Mouse (Mus musculus) midbrain, embryonic 16.5 days (tissue): ENCODE results near the gene 4921507P07Rik. TPM values are rescaled to one million over a fixed set of nuclear protein-coding genes. Genes with fewer than 3 reads are reported as not detected.
"Not testable (repeated sequence)": the region's sequence is repeated elsewhere in the genome, so short reads cannot be mapped to it uniquely, and the experiment has no call there.

Source experiments
- ATAC-seq: fragments of 200-750 bp; cut with Nextera tagmentation; 2 replicates; pipeline ENCODE4 v1.8.0; 2017; ENCODE audit warnings: moderate TSS enrichment
- H3K27ac ChIP-seq: fragments of 300-500 bp; sonication (generic); 2 replicates; pipeline ENCODE4 v1.5.1; 2014; ENCODE audit warnings: mild to moderate bottlenecking, low read length, mixed read lengths
- H3K27me3 ChIP-seq: fragments of 300-500 bp; sonication (generic); 2 replicates; pipeline ENCODE4 v1.6.1; 2014; ENCODE audit warnings: low read depth, low read length, mixed read lengths; ENCODE audit not compliant: control insufficient read depth, insufficient read depth
- H3K36me3 ChIP-seq: fragments of 300-500 bp; sonication (generic); 2 replicates; pipeline ENCODE4 v1.6.1; 2014; ENCODE audit warnings: mild to moderate bottlenecking, low read length, moderate library complexity, mixed read lengths; ENCODE audit not compliant: control insufficient read depth, insufficient read depth
- H3K4me1 ChIP-seq: fragments of 300-500 bp; sonication (generic); 2 replicates; pipeline ENCODE4 v1.6.1; 2014; ENCODE audit warnings: mild to moderate bottlenecking, low read length, mixed read lengths; ENCODE audit not compliant: control insufficient read depth, insufficient read depth
- H3K4me2 ChIP-seq: fragments of 300-500 bp; sonication (generic); 2 replicates; pipeline ENCODE4 v1.6.1; 2014; ENCODE audit warnings: mild to moderate bottlenecking, low read length, mixed read lengths
- H3K4me3 ChIP-seq: fragments of 300-500 bp; sonication (generic); 2 replicates; pipeline ENCODE4 v1.5.1; 2014; ENCODE audit warnings: low read depth, mild to moderate bottlenecking, low read length, moderate library complexity, mixed read lengths
- H3K9ac ChIP-seq: fragments of 300-500 bp; sonication (generic); 2 replicates; pipeline ENCODE4 v1.6.1; 2014; ENCODE audit warnings: low read depth, low read length, mixed read lengths
- H3K9me3 ChIP-seq: fragments of 300-500 bp; sonication (generic); replicated peaks from 2 replicates; pipeline ENCODE4 v1.6.1; 2014; ENCODE audit warnings: mild to moderate bottlenecking, low read length, mixed read lengths; ENCODE audit not compliant: control insufficient read depth, poor library complexity, severe bottlenecking
- WGBS: fragments of 180-500 bp; shearing (Covaris S2); extraction: QIAGEN DNeasy Blood & Tissue Kit; methylation state at CpG from one replicate; pipeline ENCODE4 v1.1.7; 2014; 5-methylcytosine and 5-hydroxymethylcytosine counted together
- polyA plus RNA-seq: library from polyadenylated mRNA; unstranded; fragments of >200 nt; fragmentation: Nextera tagmentation; extraction: Ambion mirVana; gene quantifications from 2 replicates; pipeline ENCODE4 v1.2.1, GENCODE M21; 2015

The 4921507P07Rik gene
- polyA plus RNA-seq = 4.0 and 4.3 TPM in 2 replicates

DNA sequence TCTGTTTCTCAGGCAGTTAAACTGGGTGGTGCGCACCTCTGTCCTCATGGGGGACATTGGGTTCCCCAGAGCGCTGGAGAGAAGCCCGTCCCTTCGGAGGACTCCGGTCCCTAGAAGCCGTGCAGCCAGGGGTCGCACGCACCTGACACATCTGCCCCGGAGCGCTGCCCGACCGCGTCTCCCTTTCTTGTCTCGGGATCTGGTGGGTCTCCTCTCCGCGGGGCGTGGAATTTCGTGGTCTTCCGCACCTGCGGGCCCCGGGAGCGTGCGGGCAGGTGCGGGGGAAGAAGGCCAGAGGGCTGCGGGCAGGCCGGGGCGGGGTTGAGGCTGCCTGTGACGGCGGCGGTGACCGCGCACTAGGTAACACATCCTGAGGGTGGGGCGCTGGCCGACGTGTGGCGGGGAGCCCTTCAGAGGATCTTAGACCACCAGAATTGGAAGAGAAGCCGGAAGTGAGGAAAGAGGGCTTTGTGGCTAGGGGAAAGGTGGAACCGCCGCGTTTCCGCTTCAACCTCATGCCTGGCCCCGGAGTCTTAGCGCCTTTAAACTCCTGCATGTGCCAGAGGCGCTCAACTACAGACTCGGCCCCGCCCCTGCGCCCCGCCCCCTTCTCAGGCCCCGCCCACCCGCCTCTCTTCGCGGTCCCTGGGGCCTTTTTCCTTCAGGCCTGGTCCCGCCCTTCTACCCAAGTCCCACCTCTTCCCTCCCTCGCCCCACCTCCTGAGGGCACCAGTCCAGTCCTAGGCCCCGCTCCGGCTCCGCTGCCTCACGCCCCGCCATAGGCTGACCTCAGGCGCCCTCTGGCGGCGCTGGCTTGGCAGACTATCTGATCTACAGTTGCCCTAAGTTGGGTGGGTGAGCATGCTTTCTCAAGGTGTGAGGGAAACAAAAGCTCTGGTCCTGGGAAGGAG lies at the start of gene 4921507P07Rik:
Gene 4921507P07Rik (minus strand): TSS at position 332 of the 911 bp plus-strand sequence.
- peak within 1 kb of the TSS; percentile 81 for H3K27ac ChIP-seq
- H3K9ac ChIP-seq = peak within 1 kb of the TSS; percentile 89
- 1% methylated on average over 58 of the region's 62 CpGs for WGBS

DNA sequence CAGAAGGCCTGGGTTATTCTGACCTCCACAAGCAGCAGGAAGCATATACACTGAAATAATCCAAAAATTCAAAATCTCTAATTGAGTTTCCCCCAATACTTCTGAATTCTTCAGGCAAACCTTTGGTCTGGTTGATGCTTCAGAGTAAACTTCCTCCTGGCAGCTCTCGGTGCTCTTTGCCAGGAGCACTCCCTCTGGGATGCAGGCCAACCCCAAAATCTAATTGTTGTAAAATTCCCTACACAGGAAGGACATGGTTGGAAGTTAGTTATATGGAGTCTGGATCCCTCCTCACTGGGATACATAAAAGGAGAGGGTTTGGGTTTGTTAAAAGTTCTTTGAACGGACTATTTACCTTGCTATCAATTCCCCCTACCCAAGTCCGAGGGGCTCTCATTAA lies 48.3 kb upstream of the 4921507P07Rik start:
- H3K9me3 ChIP-seq = no peaks in the 10 kb centered on the region
- H3K4me3 ChIP-seq = no peak overlapping the region
- H3K36me3 ChIP-seq = no peaks in the 10 kb centered on the region
- no peak overlapping the region for H3K4me2 ChIP-seq
- no peaks in the 10 kb centered on the region for H3K27me3 ChIP-seq
- ATAC-seq = no peak
- no peak overlapping the region for H3K27ac ChIP-seq
- no peak overlapping the region for H3K9ac ChIP-seq
- 71% methylated on average over 3 of the region's 3 CpGs for WGBS
- H3K4me1 ChIP-seq = peaks cover 10% of the 10 kb centered on the region

More for the DNA sequence above, at the start of gene 4921507P07Rik:
- Histone ChIP-seq H3K4me2 (peak within 1 kb of the TSS; percentile 94), H3K4me3 (peak within 1 kb of the TSS; percentile 78), H3K9me3 (no peaks in the 10 kb centered on the region), H3K36me3 (no peaks in the 10 kb centered on the region; the same call in 1 of the 2 replicates), H3K27me3 (no peaks in the 10 kb centered on the region), H3K4me1 (peaks cover 6% of the 10 kb centered on the region)
- ATAC-seq = peak; percentile 96

DNA sequence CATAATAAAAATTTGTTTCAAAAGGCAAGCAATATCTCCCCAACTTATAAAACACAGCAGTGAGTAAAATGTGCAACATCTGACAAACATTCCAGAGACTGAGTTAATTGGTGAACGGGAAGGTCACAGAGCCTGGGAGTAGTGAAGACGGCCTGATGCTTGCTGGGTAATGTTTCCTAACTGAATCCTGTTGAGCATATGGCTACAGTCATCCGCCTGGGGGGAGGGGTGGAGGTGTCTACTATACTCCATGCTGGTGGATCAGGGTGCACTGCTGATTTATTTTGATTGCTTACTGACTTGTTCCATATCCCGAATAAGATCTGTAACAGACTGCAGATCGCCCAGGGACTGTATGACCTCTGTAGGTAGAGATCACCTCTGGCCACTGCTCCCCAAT lies 45.5 kb upstream of the 4921507P07Rik start:
- H3K36me3 ChIP-seq = no peaks in the 10 kb centered on the region
- 81% methylated on average over 5 of the region's 5 CpGs for WGBS
- peaks cover 10% of the 10 kb centered on the region for H3K4me1 ChIP-seq
- no peak overlapping the region for H3K27ac ChIP-seq
- no peaks in the 10 kb centered on the region for H3K9me3 ChIP-seq
- H3K9ac ChIP-seq = no peak overlapping the region
- no peak overlapping the region for H3K4me2 ChIP-seq
- no peak overlapping the region for H3K4me3 ChIP-seq
- no peaks in the 10 kb centered on the region for H3K27me3 ChIP-seq
- no peak for ATAC-seq

DNA sequence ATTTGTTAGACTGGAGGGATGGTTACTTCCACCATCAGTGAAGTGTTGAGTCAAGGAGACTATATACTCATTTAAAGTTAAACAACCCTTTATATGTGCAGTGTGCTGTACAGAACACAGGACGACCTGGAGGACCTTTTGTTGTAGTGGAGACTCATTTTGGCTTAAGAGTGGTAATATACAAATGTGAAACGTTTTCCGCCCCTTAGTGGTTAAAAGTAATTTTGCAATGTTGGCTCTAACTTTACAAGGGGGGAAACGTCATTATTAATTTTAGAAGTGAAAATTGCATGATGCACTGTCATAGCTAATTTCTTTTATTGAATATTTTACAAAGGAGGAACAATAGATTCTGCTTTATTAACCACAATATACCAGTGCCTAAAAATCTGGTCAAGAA lies 43.9 kb upstream of the 4921507P07Rik start:
- 82% methylated on average over 4 of the region's 4 CpGs for WGBS
- H3K4me2 ChIP-seq = no peak overlapping the region
- no peaks in the 10 kb centered on the region for H3K27me3 ChIP-seq
- H3K4me3 ChIP-seq = no peak overlapping the region
- H3K27ac ChIP-seq = no peak overlapping the region
- no peak overlapping the region for H3K9ac ChIP-seq
- no peak for ATAC-seq
- peaks cover 10% of the 10 kb centered on the region for H3K4me1 ChIP-seq
- no peaks in the 10 kb centered on the region for H3K9me3 ChIP-seq
- H3K36me3 ChIP-seq = no peaks in the 10 kb centered on the region

DNA sequence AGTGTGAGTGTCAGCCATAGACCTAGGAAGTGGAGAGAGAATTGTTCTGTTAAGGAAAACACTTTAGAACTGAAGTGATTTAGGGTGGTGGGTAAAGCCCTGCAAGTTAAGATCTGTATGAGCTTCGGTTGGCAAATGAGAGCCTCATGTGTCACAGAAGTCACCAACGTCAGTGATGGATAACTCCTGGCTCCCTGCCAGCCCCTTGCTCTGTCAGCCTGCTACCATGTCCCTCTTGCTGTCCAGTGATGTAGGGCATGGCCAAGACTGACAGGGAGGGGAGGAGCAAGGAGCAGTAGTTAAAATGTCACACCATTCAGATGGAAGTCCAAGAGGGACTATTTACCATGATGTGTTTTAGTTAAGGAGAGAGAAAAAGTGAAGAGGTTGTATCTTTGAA lies 43.2 kb upstream of the 4921507P07Rik start:
- 71% methylated on average over 2 of the region's 2 CpGs for WGBS
- Histone ChIP-seq H3K27ac (no peak overlapping the region), H3K4me3 (no peak overlapping the region), H3K4me1 (peaks cover 10% of the 10 kb centered on the region), H3K4me2 (no peak overlapping the region), H3K9me3 (no peaks in the 10 kb centered on the region), H3K9ac (no peak overlapping the region), H3K36me3 (no peaks in the 10 kb centered on the region), H3K27me3 (no peaks in the 10 kb centered on the region)
- ATAC-seq = no peak

DNA sequence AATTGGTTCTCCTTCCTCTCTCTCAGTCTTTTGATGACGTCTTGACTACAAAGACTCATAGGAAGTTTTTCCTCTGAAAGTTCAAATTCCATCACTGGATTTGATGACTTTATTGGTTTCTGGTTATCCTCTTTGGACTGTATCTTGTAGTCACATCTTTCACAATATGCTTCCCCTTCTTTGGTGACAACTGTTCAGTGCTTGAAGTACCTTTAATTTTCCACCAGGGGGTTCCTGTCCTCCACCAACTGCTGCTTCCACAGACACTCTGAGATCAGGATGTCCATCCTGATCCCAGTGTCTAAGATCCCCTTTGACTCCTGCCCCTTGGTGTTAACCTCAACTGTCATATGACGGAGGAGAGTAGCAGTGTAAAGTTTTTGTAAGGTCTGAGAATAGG lies 29.7 kb upstream of the 4921507P07Rik start:
- not testable (repeated sequence) for ATAC-seq, H3K9me3 ChIP-seq, H3K4me3 ChIP-seq, H3K9ac ChIP-seq, H3K27me3 ChIP-seq, H3K4me2 ChIP-seq, H3K36me3 ChIP-seq, H3K27ac ChIP-seq, H3K4me1 ChIP-seq
- 80% methylated on average over 2 of the region's 2 CpGs for WGBS

DNA sequence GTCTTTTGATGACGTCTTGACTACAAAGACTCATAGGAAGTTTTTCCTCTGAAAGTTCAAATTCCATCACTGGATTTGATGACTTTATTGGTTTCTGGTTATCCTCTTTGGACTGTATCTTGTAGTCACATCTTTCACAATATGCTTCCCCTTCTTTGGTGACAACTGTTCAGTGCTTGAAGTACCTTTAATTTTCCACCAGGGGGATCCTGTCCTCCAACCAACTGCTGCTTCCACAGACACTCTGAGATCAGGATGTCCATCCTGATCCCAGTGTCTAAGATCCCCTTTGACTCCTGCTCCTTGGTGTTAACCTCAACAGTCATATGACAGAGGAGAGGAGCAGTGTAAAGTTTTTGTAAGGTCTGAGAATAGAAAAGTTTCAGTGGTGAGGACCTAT lies 21.8 kb upstream of the 4921507P07Rik start:
- H3K4me2 ChIP-seq, H3K36me3 ChIP-seq, H3K9me3 ChIP-seq, H3K4me1 ChIP-seq, ATAC-seq, H3K4me3 ChIP-seq, H3K27ac ChIP-seq, H3K27me3 ChIP-seq, H3K9ac ChIP-seq: not testable (repeated sequence)
- 81% methylated on average over 1 of the region's 1 CpGs for whole genome bisulfite sequencing

DNA sequence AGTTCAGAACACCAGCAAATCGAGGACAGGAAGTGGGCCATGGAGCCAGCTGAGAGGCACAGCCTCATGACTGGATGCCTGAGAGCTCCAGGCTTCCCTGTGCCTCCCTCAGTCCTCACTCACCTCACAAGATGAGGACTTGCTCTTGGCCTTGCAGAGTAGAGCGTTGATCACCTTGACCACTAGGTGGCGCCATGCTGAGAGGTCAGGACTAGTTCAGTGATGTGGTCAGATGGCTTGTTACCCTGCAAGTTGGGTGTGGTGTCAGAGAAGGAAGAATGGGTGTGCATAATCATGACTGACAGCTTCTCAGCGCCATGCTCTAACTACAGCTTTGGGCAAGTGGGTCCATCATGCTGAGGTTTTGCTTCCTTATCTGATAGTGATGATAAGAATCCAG lies 5.2 kb upstream of the 4921507P07Rik start:
- no peak overlapping the region for H3K4me2 ChIP-seq
- WGBS = 29% methylated on average over 4 of the region's 4 CpGs
- no peaks in the 10 kb centered on the region for H3K36me3 ChIP-seq
- H3K27ac ChIP-seq = no peak overlapping the region
- H3K27me3 ChIP-seq = no peaks in the 10 kb centered on the region
- H3K9me3 ChIP-seq = no peaks in the 10 kb centered on the region
- no peak overlapping the region for H3K9ac ChIP-seq
- H3K4me1 ChIP-seq = no peaks in the 10 kb centered on the region
- H3K4me3 ChIP-seq = no peak overlapping the region
- ATAC-seq = no peak

DNA sequence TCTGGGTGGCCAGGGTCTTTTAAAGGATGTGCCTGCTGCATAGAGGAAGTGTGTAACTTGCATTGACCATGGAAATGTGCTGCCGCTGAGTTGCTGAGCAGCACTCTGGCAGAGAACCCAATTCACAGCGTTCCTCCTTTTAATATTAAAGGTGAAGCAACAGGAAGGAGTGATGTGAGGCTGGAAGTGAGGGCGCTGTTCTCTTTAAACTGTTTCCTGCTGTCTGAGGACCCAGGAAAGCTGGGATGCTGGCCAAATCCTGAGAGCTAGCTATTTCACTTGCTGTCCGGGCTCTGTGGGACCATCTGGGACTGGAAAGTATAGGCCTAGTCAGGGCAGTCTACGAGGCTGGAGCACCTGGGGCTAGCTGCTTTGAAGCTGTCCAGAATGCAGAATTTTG lies 2.1 kb upstream of the 4921507P07Rik start:
- 59% methylated on average over 5 of the region's 5 CpGs for WGBS

More for the DNA sequence above, 2.1 kb upstream of the 4921507P07Rik start:
- no peaks in the 10 kb centered on the region for H3K9me3 ChIP-seq
- no peak overlapping the region for H3K27ac ChIP-seq
- H3K4me3 ChIP-seq = no peak overlapping the region
- H3K4me2 ChIP-seq = no peak overlapping the region
- H3K4me1 ChIP-seq = peaks cover 6% of the 10 kb centered on the region
- H3K27me3 ChIP-seq = no peaks in the 10 kb centered on the region
- no peak for ATAC-seq
- H3K36me3 ChIP-seq = no peaks in the 10 kb centered on the region; the same call in 1 of the 2 replicates
- no peak overlapping the region for H3K9ac ChIP-seq
